Mouse (Mus musculus): ENCODE data around the gene Inhbc.

Inhbc gene

DNA sequence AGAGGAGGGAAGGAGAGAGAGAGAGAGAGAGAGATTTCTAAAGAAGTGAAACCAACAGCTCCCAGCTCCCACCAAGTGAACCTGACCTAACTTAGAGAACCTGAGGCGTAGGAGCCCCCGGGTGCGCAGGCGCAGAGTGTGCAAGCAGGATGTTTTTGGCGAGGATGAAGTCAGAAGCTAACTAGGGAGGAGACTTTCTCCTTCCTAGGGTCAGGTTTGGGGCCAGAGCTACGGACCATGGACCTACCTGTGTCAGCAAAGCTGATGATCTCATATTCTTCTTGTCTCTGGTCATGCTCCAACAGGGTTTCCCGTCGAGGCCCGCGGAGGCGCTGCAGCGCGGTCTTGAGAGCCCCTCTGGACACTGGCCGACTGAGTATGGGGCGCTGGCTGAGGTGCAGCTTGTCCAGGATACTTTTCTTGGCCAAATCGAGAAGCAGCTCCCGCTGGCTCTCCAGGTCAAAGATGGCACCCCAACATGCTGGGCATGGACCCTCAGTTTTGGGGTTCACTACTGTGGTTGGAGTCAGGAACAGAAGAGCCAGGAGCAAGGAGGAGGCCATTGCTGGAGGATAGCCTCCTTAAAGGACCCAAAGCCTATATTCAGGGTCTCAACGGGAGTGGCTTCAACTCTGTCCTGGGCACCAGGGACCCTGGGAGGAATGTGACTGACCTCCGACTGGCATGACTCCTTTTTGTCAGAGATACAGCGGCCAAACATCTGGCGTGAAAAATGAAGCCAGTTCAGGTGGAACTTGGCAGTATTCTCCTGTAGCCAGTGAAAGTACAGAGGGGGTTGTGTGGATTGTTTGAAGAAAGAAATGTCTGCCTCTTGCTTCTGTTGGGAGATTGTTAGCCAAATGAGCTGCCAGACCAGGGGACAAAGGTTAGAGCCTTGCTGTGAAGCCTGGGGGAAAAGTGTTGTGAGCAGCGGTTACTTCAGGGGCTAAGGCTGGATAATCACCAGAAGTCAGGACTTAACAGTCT lies at the start of gene Inhbc:
Gene Inhbc, minus strand, starts transcription at position 598 of the 987 bp plus-strand sequence.
- no peak for DNase-seq (ENCODE audit: low spot score in 2 of 2)

- no peak for DNase-seq (ENCODE audit: low spot score in 2 of 2)
Observed at GRCm38 (mm10) chr10:127414141-127414540, 43.9 kb upstream of the Inhbc start.

DNA sequence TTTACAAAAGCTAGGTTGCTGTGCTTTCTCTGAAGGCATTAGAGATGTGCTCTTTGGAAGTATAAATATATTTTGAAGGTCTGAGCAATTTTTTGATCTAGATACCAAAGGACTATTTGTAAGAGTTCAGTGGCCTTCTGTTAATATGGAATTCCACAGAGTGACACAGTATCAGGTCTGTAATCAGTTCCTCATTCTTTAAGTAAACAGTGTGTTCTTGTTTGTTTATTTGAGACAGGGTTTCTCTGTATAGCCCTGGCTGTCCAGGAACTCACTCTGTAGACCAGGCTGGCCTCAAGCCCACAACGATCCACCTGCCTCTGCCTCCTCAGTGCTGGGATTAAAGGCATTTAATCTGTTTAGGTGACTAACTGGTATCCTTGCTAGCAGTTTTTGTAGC lies 43.4 kb upstream of the Inhbc start:
- DNase-seq (ENCODE audit: low spot score in 2 of 2): no peak

DNA sequence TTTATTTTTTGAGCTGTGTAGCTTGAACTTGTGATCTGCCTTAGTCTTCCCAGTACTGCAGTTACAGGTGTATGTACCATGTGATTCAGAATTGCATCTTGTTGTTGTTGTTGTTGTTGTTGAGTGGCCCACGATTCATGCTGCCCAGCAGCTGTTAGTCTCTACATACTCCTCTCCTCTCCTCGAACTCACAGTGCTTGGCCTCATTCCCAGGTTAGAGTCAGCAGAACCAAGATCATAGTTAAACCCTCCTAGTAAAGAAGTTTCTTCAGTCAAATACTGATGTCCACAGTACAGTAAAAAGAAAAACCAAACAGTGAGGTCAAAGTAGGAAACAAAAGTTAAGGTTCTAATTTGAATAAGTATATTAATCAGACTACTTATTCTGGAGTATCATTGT lies 42.5 kb upstream of the Inhbc start:
- DNase-seq (ENCODE audit: low spot score in 2 of 2): no peak

DNA sequence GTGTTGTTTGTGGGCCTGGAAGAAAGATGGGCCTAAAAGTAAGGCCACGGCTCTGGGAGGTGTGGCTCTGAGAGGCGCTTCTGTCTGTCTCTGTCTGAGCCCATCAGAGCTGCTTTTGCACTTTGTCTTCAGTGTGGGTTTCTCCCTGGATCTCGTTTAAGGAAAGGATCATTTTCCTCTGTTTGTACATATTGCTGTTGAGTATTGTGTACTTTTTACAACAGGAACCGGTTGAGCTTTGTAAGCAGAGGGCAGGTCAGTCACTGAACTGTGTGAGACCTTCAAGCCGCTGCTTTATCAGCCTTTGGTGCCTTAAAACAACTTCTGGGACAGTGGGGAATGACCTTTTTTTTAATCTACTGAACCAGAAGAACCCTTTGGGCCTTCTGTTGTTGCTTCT lies 41.9 kb upstream of the Inhbc start:
- DNase-seq (ENCODE audit: low spot score in 2 of 2): no peak

GRCm38 (mm10) chr10:127407391-127407790 lies 37.2 kb upstream of the Inhbc start:
- no peak for DNase-seq (ENCODE audit: low spot score in 2 of 2)

GRCm38 (mm10) chr10:127404701-127405100 lies 34.5 kb upstream of the Inhbc start:
- no peak for DNase-seq (ENCODE audit: low spot score in 2 of 2)

DNA sequence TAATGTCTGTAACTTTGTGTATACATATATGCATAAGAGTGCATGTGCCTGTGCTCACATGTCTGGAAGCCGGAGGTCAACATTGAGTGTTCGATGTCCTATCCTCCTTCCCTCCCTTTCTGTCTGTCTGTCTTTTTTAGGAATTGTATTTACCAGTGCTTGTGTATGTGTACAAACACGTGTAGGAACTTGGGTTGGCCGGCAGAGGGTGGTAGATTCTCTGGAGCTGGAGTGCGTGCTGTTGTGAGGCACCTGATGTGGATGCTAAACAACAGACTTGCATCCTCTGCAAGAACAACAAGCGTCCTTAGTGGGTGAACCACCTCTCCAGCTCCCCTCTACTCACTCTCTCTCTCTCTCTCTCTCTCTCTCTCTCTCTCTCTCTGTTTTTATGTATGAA lies 21.5 kb upstream of the Inhbc start:
- DNase-seq (ENCODE audit: low spot score in 2 of 2): no peak

- no peak for DNase-seq (ENCODE audit: low spot score in 2 of 2)
Observed at GRCm38 (mm10) chr10:127381743-127382134, 11.5 kb upstream of the Inhbc start.

GRCm38 (mm10) chr10:127380767-127381742 lies 10.8 kb upstream of the Inhbc start:
- peak in 1 of 2 experiments; percentile 29 for DNase-seq (ENCODE audit: low spot score in 2 of 2)

DNA sequence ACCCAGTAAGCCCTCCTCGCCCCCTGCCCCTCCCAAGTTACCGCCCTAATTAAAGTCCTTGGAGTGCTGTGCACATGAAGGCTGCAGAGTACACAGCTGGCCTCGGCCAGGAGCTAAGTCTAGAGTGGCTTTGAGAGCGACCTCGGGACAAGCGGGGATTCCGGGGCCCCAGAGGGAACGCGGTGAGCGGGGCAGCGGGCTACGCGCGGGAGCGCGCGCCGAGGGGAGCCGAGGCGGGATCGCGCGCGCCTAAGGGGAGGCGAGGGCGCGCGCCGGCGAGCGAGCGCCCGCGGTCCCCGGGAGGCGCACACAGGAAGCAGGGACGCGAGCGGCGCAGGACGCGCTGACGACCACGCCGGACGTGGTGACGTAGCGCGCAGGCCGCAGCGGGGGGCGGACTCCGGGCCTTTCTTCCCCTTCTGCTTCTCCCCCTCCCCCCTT lies 10.0 kb upstream of the Inhbc start, which contains the start of gene R3hdm2:
Gene R3hdm2, plus strand, starts transcription at position 77 of the 441 bp plus-strand sequence.
- peak; percentile 83 to 84 for DNase-seq (ENCODE audit: low spot score in 2 of 2)

DNA sequence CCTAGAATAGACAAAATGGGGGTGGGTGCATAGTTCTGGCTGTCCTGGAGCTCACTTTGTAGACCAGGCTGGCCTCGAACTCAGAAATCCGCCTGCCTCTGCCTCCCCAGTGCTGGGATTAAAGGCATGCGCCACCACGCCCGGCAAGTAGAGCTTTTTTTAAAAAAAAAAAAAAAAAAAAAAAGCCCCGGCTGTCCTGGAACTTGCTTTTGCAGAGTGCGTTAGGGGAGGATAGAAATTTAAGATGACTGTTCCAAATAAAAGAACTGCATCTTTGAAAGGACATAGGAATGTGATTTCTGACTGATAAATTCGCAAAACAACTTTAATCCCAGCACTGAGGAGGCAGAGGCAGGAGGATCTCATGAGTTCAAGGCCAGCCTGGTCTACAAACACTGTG lies 9.4 kb upstream of the Inhbc start:
- no peak for DNase-seq (ENCODE audit: low spot score in 2 of 2)

GRCm38 (mm10) chr10:127377700-127378099 lies 7.5 kb upstream of the Inhbc start:
- no peak for DNase-seq (ENCODE audit: low spot score in 2 of 2)

DNA sequence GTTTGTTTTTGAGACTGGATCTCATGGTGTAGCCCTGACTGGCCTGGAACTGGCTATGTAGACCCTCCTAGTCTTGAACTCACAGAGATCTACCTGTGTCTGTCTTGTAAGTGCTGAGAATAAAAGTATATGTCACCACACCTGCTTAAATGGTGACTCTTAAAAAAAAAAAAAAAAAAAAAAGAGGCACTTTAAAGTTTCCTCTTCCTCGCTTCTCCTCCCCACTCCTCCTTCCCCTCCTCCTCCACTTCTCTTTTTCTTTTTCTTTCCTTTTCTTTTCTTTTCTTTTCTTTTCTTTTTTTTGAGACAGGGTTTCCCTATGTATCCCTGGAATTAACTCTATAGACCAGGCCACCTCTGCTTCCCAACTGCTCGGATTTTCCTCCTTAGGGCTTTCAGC lies 792 bp upstream of the Inhbc start:
- DNase-seq (ENCODE audit: low spot score in 2 of 2): no peak

GRCm38 (mm10) chr10:127368273-127368672 lies 2.0 kb downstream of the Inhbc start:
- DNase-seq (ENCODE audit: low spot score in 2 of 2): no peak

GRCm38 (mm10) chr10:127367116-127367515 lies 3.1 kb downstream of the Inhbc start:
- DNase-seq (ENCODE audit: low spot score in 2 of 2): no peak

- DNase-seq (ENCODE audit: low spot score in 2 of 2): no peak
Observed at GRCm38 (mm10) chr10:127360714-127361113, 9.5 kb downstream of the Inhbc start.

- DNase-seq (ENCODE audit: low spot score in 2 of 2): no peak
Observed at GRCm38 (mm10) chr10:127355336-127355735, 14.9 kb downstream of the Inhbc start.

- peak; percentile 53 to 72 for DNase-seq (ENCODE audit: low spot score in 2 of 2)
Observed at GRCm38 (mm10) chr10:127353909-127354895, 16.0 kb downstream of the Inhbc start, which contains the start of gene Inhbe. Gene Inhbe (minus strand): TSS chr10:127354411.

- no peak for DNase-seq (ENCODE audit: low spot score in 2 of 2)
Observed at GRCm38 (mm10) chr10:127352766-127353165, 17.5 kb downstream of the Inhbc start.

DNA sequence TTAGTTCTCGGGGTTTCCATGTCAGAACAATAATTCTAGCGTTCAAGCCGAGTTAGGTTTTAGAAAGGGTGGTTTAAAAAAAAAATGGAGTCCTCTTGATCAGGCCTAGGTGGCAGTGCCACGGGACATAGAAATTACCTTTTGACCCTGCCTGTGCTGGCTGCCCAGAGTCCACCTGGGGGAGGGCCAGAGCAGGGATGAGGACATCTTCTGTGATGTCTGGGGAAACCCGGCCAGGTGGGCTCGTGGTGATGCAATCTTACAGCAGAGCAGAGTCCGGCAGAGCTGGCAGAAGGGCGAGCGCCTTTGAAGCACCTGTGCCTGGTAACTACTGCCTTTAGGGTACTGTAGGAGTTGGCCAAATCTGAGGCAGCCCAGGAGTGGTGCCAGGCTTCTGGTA lies 18.0 kb downstream of the Inhbc start:
- DNase-seq (ENCODE audit: low spot score in 2 of 2): no peak

All from frontal cortex, postnatal 14 days (tissue).